Mouse (Mus musculus): ENCODE results near the gene Rspry1. TPM values are rescaled to one million over a fixed set of nuclear protein-coding genes. Genes with fewer than 3 reads are reported as not detected.

The Rspry1 gene
- polyA plus RNA-seq, 1 experiment: 7.4 TPM

DNA sequence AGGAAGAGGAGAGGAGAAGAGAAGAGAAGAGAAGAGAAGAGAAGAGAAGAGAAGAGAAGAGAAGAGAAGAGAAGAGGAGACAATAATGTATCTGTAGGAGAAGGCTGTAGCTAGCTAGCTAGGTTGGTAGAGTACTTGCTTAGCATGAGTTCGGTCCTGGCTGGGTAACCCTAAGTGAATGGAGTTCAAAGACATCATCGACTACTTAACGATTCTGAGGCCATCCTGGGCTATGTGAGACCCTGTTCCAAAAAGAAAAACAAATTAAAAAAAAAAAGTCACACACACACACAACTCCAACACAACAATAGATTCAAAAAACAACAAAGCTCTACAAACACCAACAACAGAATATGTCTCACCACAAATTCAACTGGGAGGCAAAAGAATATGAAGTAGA lies 100.4 kb downstream of the Rspry1 start:
- Histone ChIP-seq H3K36me3 (ENCODE audit: control insufficient read depth, insufficient read depth) (no peaks in the 10 kb centered on the region), H3ac (ENCODE audit: control insufficient read depth, insufficient read length) (no peak overlapping the region), H3K27me3 (ENCODE audit: control insufficient read depth, insufficient read depth, insufficient read length) (peaks cover 8% of the 10 kb centered on the region), H3K4me2 (ENCODE audit: low read depth) (no peak overlapping the region), H3K79me2 (ENCODE audit: control insufficient read depth, insufficient read depth) (no peaks in the 10 kb centered on the region), H3K4me3 (peak overlapping the region; percentile 42)
- no peak for TF ChIP-seq POLR2AphosphoS2 (IDR thresholded peaks at IDR 0.05; ENCODE audit: insufficient read length, low read depth)
- TF ChIP-seq POLR2A (IDR thresholded peaks at IDR 0.05; ENCODE audit: insufficient read length, low read depth): no peak
- TF ChIP-seq TCF12 (IDR thresholded peaks at IDR 0.05; ENCODE audit: insufficient read depth, poor library complexity, severe bottlenecking): no peak
- no peak for TF ChIP-seq TCF3 (IDR thresholded peaks at IDR 0.05; ENCODE audit: insufficient read length, low read depth)
- no peak for TF ChIP-seq MAX (IDR thresholded peaks at IDR 0.05; ENCODE audit: low read depth)
- no peak for TF ChIP-seq E2F4 (IDR thresholded peaks at IDR 0.05; ENCODE audit: insufficient read depth)
- no peak for TF ChIP-seq MYOD1 (IDR thresholded peaks at IDR 0.05; ENCODE audit: control insufficient read depth in 1 of 3, insufficient read length in 2 of 3, low read depth in 2 of 3)
- no peak for TF ChIP-seq MYOG (IDR thresholded peaks at IDR 0.05; ENCODE audit: control insufficient read depth in 1 of 3, insufficient read depth in 1 of 3, insufficient read length in 2 of 3, low read depth in 2 of 3)
- no peak for TF ChIP-seq USF1 (IDR thresholded peaks at IDR 0.05; ENCODE audit: low read depth)
- TF ChIP-seq REST (IDR thresholded peaks at IDR 0.05; ENCODE audit: insufficient read depth, insufficient read length): no peak
- no peak for TF ChIP-seq SRF (IDR thresholded peaks at IDR 0.05; ENCODE audit: control insufficient read depth, insufficient read length, low read depth)
- no peak for TF ChIP-seq CEBPB (IDR thresholded peaks at IDR 0.05; ENCODE audit: insufficient read depth, poor library complexity, severe bottlenecking)

DNA sequence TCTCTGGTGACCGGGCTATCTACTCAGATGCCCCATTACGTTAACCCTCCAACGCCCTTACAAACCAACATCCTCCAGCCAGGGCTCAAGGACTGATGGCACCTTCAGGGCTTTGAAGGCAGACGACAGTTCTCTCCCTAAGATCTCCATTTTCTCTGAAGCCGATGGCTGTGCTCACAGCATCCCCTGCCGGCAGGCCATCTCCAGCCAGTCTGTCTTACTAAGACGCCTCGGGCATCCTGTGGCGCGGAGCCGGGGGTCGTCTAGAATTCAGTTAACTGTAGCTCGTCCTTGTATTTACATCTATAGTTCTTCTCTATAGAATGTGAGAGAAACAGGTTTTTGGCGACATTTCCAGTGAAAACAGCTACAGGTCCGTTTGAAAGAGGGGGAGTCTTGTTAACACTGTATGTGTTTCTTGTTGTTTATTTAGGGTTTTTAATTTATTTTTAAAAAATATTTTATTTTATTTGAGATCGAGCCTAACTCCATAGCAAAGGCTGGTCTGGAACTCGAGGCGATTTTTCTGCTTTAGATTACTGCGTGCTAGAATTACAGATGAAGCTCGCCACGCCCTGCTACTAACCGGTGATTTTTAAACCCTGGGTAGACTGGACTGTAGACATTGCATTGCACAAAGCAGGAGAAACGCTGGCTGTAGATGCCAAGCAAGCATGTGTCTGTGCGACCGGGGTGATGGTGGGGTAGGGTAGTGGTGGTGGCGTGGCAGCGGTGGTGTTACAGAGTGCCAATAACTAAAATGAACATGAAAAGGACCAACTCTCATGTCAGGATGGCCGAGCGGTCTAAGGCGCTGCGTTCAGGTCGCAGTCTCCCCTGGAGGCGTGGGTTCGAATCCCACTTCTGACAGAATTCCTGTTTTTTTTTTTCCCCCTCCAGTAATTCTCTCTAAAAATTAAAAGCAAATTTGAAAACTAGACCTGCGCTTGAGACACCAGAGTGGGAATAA lies 101.4 kb downstream of the Rspry1 start:
- Histone ChIP-seq H3K4me2 (ENCODE audit: low read depth) (peak overlapping the region; percentile 81), H3K4me3 (peak overlapping the region; percentile 42)
- TF ChIP-seq MAX (IDR thresholded peaks at IDR 0.05; ENCODE audit: low read depth): no peak
- TF ChIP-seq TCF3 (IDR thresholded peaks at IDR 0.05; ENCODE audit: insufficient read length, low read depth): no peak
- TF ChIP-seq USF1 (IDR thresholded peaks at IDR 0.05; ENCODE audit: low read depth): no peak
- TF ChIP-seq POLR2AphosphoS2 (IDR thresholded peaks at IDR 0.05; ENCODE audit: insufficient read length, low read depth): no peak
- TF ChIP-seq POLR2A (IDR thresholded peaks at IDR 0.05; ENCODE audit: insufficient read length, low read depth): no peak
- no peak for TF ChIP-seq CEBPB (IDR thresholded peaks at IDR 0.05; ENCODE audit: insufficient read depth, poor library complexity, severe bottlenecking)
- TF ChIP-seq TCF12 (IDR thresholded peaks at IDR 0.05; ENCODE audit: insufficient read depth, poor library complexity, severe bottlenecking): no peak
- no peak for TF ChIP-seq MYOG (IDR thresholded peaks at IDR 0.05; ENCODE audit: control insufficient read depth in 1 of 3, insufficient read depth in 1 of 3, insufficient read length in 2 of 3, low read depth in 2 of 3)
- no peak for TF ChIP-seq SRF (IDR thresholded peaks at IDR 0.05; ENCODE audit: control insufficient read depth, insufficient read length, low read depth)
- no peak for TF ChIP-seq REST (IDR thresholded peaks at IDR 0.05; ENCODE audit: insufficient read depth, insufficient read length)
- no peak for TF ChIP-seq E2F4 (IDR thresholded peaks at IDR 0.05; ENCODE audit: insufficient read depth)
- TF ChIP-seq MYOD1 (IDR thresholded peaks at IDR 0.05; ENCODE audit: control insufficient read depth in 1 of 3, insufficient read length in 2 of 3, low read depth in 2 of 3): no peak

DNA sequence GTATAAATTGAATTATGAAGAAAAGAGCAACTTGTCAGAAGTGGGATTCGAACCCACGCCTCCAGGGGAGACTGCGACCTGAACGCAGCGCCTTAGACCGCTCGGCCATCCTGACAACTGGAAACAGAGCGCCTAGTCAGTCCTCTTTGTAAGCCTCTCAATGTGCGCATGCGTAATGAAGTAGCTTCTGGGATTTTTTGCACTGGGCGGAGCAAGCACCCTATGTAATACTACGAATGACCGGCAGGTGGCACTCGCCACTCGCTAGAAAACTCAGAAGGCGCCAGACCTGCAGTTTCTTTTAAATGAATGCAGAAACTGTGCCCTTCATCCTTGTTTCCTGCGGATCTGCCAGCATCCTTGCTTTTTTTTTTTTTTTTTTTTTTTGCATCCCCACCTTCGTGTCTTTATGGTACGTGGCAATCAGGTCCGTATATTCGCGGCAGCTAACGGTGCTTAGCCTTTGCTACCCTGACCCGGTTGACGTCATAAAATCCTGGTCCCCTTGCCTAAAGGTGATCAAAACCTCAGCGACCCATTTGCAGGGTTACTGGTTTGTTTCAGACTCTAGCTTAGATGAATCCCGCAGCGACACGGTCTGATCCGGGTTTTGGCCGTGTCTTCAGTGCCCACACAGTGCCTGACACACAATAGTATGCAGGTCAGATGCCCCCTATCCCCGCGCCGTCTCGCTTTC lies 102.4 kb downstream of the Rspry1 start:
- Histone ChIP-seq H3K27me3 (ENCODE audit: control insufficient read depth, insufficient read depth, insufficient read length) (no peaks in the 10 kb centered on the region), H3K79me2 (ENCODE audit: control insufficient read depth, insufficient read depth) (no peaks in the 10 kb centered on the region), H3ac (ENCODE audit: control insufficient read depth, insufficient read length) (no peak overlapping the region), H3K4me2 (ENCODE audit: low read depth) (peak overlapping the region; percentile 98), H3K36me3 (ENCODE audit: control insufficient read depth, insufficient read depth) (no peaks in the 10 kb centered on the region), H3K4me3 (peak overlapping the region; percentile 42)
- TF ChIP-seq TCF3 (IDR thresholded peaks at IDR 0.05; ENCODE audit: insufficient read length, low read depth) (no peak), CEBPB (IDR thresholded peaks at IDR 0.05; ENCODE audit: insufficient read depth, poor library complexity, severe bottlenecking) (0 out of 2 replicates have a peak, but pooled peaks have one; percentile 15)

More for the DNA sequence above, 101.4 kb downstream of the Rspry1 start:
- Histone ChIP-seq H3K27me3 (ENCODE audit: control insufficient read depth, insufficient read depth, insufficient read length) (peaks cover 1% of the 10 kb centered on the region), H3ac (ENCODE audit: control insufficient read depth, insufficient read length) (no peak overlapping the region), H3K36me3 (ENCODE audit: control insufficient read depth, insufficient read depth) (no peaks in the 10 kb centered on the region), H3K79me2 (ENCODE audit: control insufficient read depth, insufficient read depth) (no peaks in the 10 kb centered on the region)

DNA sequence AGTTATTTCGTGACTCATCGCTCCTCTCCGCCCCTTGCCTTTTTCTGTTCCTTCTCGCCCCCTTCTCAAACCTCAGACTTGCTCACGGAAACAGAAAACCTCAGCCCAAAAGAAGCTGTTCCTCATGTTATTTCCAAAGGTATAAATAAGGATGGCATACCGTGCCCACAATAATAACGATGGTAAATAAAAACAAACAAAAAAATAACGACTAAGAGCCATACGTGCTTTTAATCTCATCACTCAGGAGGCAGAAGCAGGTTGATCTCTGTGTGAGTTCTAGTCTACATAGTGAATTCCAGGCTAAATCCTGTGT lies 102.9 kb downstream of the Rspry1 start:
- Histone ChIP-seq H3K4me2 (ENCODE audit: low read depth) (peak overlapping the region; percentile 98), H3K4me3 (peak overlapping the region; percentile 42), H3ac (ENCODE audit: control insufficient read depth, insufficient read length) (no peak overlapping the region), H3K27me3 (ENCODE audit: control insufficient read depth, insufficient read depth, insufficient read length) (no peaks in the 10 kb centered on the region), H3K79me2 (ENCODE audit: control insufficient read depth, insufficient read depth) (no peaks in the 10 kb centered on the region), H3K36me3 (ENCODE audit: control insufficient read depth, insufficient read depth) (no peaks in the 10 kb centered on the region)
- no peak for TF ChIP-seq MYOD1 (IDR thresholded peaks at IDR 0.05; ENCODE audit: control insufficient read depth in 1 of 3, insufficient read length in 2 of 3, low read depth in 2 of 3)
- no peak for TF ChIP-seq USF1 (IDR thresholded peaks at IDR 0.05; ENCODE audit: low read depth)
- no peak for TF ChIP-seq REST (IDR thresholded peaks at IDR 0.05; ENCODE audit: insufficient read depth, insufficient read length)
- no peak for TF ChIP-seq MAX (IDR thresholded peaks at IDR 0.05; ENCODE audit: low read depth)
- TF ChIP-seq TCF12 (IDR thresholded peaks at IDR 0.05; ENCODE audit: insufficient read depth, poor library complexity, severe bottlenecking): no peak
- TF ChIP-seq SRF (IDR thresholded peaks at IDR 0.05; ENCODE audit: control insufficient read depth, insufficient read length, low read depth): no peak
- no peak for TF ChIP-seq POLR2AphosphoS2 (IDR thresholded peaks at IDR 0.05; ENCODE audit: insufficient read length, low read depth)
- TF ChIP-seq CEBPB (IDR thresholded peaks at IDR 0.05; ENCODE audit: insufficient read depth, poor library complexity, severe bottlenecking): no peak

Data from myocyte (in vitro differentiated cells).